Mouse (Mus musculus) E14TG2a.4 (cell line): Measurements from ENCODE around the gene Spry1.

ENCODE experiments used
- CTCF ChIP-seq: conservative IDR thresholded peaks from 2 replicates; pipeline ENCODE4 v1.5.1; 2014; ENCODE audit warnings: low read length
- NANOG ChIP-seq: IDR thresholded peaks from 2 replicates; pipeline ENCODE4 v1.6.1; 2014; ENCODE audit warnings: borderline replicate concordance, low read length, mixed read lengths
- POU5F1 ChIP-seq: IDR thresholded peaks from 2 replicates; pipeline ENCODE4 v1.6.1; 2014; ENCODE audit warnings: low read length, borderline replicate concordance

- TF ChIP-seq POU5F1 (no peak), CTCF (no peak), NANOG (no peak)
Observed at GRCm38 (mm10) chr3:37616586-37617547, 22.9 kb upstream of the Spry1 start.
